Mouse (Mus musculus): ENCODE data around the gene Agpat3. TPM values are rescaled to one million over a fixed set of nuclear protein-coding genes. Genes with fewer than 3 reads are reported as not detected.

Agpat3 gene
- total RNA-seq, 2 experiments from 2014 or later = 106 to 126 TPM

GRCm38 (mm10) chr10:78228560-78228928 is 123.7 kb downstream of the Agpat3 start:
- intact Hi-C loops (cut with DNase I) = no loop called here
- DNase-seq = no peak

- no peak for DNase-seq
- intact Hi-C loops (cut with DNase I) = no loop called here
Measured at GRCm38 (mm10) chr10:78227875-78228559, 124.3 kb downstream of the Agpat3 start.

- DNase-seq = no peak
- intact Hi-C loops (cut with DNase I) = no loop called here
Measured at GRCm38 (mm10) chr10:78224136-78224535, 128.2 kb downstream of the Agpat3 start.

GRCm38 (mm10) chr10:78222908-78223307 is 129.4 kb downstream of the Agpat3 start:
- no peak for DNase-seq
- intact Hi-C loops (cut with DNase I) = no loop called here

- DNase-seq = no peak
- intact Hi-C loops (cut with DNase I) = no loop called here
Measured at GRCm38 (mm10) chr10:78221315-78221714, 131.0 kb downstream of the Agpat3 start.

GRCm38 (mm10) chr10:78219528-78219927 is 132.8 kb downstream of the Agpat3 start:
- no peak for DNase-seq
- intact Hi-C loops (cut with DNase I) = no loop called here

Small RNA genes within 50 kb of the gene (microRNA-seq; reads per million reads assigned to microRNA genes)
- 0 reads per million in 2 experiments for gene Mir7659

Other genes starting within 250 kb of the Agpat3 start
- gene D10Jhu81e, start 182.7 kb downstream of the Agpat3 start, total RNA-seq (2021) = 100 to 1,000 TPM; 207 to 245 TPM
- gene Pwp2, start 167.3 kb downstream of the Agpat3 start, total RNA-seq (2021) = 1 to 10 TPM; 7.6 to 9.9 TPM
- gene Trappc10, start 107.8 kb downstream of the Agpat3 start, total RNA-seq (2021) = 10 to 100 TPM; 32.7 to 33.1 TPM
- 10 to 100 TPM; 53.3 to 63.7 TPM for gene Rrp1, start 60.6 kb upstream of the Agpat3 start, total RNA-seq (2021)
- 10 to 100 TPM; 13.6 to 13.8 TPM for gene Cstb, start 73.2 kb upstream of the Agpat3 start, total RNA-seq (2021)
- gene Pdxk, start 112.5 kb upstream of the Agpat3 start, total RNA-seq (2021) = 1 to 10 TPM; 5.1 to 6.6 TPM
- not detected for gene Olfr1358, start 164.9 kb upstream of the Agpat3 start, total RNA-seq (2021)
- gene Ilvbl, start 221.9 kb upstream of the Agpat3 start, total RNA-seq (2021) = 10 to 100 TPM; 15.8 to 19.6 TPM
- gene Syde1, start 239.5 kb upstream of the Agpat3 start, total RNA-seq (2021) = 1 to 10 TPM; 3.4 to 3.5 TPM